ENCODE assay signal across 8 mouse cellular contexts in genomic region chr12:108307553-108307952, GRCm38 (mm10). TPM values are rescaled to one million over a fixed set of nuclear protein-coding genes. Genes with fewer than 3 reads are reported as not detected.
A peak's percentile ranks its signal among the peaks of the same experiment; 100 is the strongest.
DNase-seq lines count a peak whose midpoint lies in the region; ATAC-seq lines count a peak whose summit lies in the region.

No protein-coding gene starts in this region.

- no peaks in the 10 kb centered on the region for H3K9me3 ChIP-seq in liver, embryonic 12.5 days (replicated peaks)
- no peaks in the 10 kb centered on the region for H3K9me3 ChIP-seq in hindbrain, embryonic 16.5 days (ENCODE audit: control insufficient read depth, low read length)

- H3K27me3 ChIP-seq in liver, embryonic 12.5 days (replicated peaks) = peaks cover 64% of the 10 kb centered on the region
- H3K27me3 ChIP-seq in hindbrain, embryonic 16.5 days (replicated peaks; ENCODE audit: control insufficient read depth, insufficient read depth, low read length) = no peaks in the 10 kb centered on the region; the same call in 1 of the 2 replicates

- no peak overlapping the region for H3K27ac ChIP-seq in liver, embryonic 12.5 days
- no peak overlapping the region for H3K27ac ChIP-seq in hindbrain, embryonic 16.5 days (ENCODE audit: low read depth, low read length)

- no peak for ATAC-seq in liver, embryonic 12.5 days
- no peak for ATAC-seq in hindbrain, embryonic 16.5 days

- no peaks in the 10 kb centered on the region for H3K36me3 ChIP-seq in liver, embryonic 12.5 days
- no peaks in the 10 kb centered on the region for H3K36me3 ChIP-seq in hindbrain, embryonic 16.5 days (ENCODE audit: control insufficient read depth, insufficient read depth, low read length)

- H3K4me3 ChIP-seq in liver, embryonic 12.5 days = no peak overlapping the region
- H3K4me3 ChIP-seq in hindbrain, embryonic 16.5 days (ENCODE audit: low read length) = no peak overlapping the region

- peak; percentile 52 to 65 for DNase-seq in adrenal gland, adult 18-20 months (ENCODE audit: low spot score in 2 of 2)
- no peak for DNase-seq in adrenal gland, postnatal 4 days (ENCODE audit: low spot score in 2 of 2)
- DNase-seq in liver = peak; percentile 51
- DNase-seq in embryo, embryonic 10 days (ENCODE audit: low spot score) = peak; percentile 72
- peak; percentile 40 to 68 for DNase-seq in lung, postnatal 4 days
- DNase-seq in thymus, postnatal 14 days = peak; percentile 68

- 12% methylated on average over 14 of the region's 14 CpGs for WGBS in liver, embryonic 12.5 days (ENCODE audit: insufficient replicate concordance)
- 27% methylated on average over 14 of the region's 14 CpGs for WGBS in hindbrain, embryonic 16.5 days

- 0 out of 2 replicates have a peak, but pooled peaks cover 1% of the 10 kb centered on the region for H3K4me1 ChIP-seq in liver, embryonic 12.5 days
- peaks cover 10% of the 10 kb centered on the region for H3K4me1 ChIP-seq in hindbrain, embryonic 16.5 days (ENCODE audit: control insufficient read depth, insufficient read depth, low read depth, low read length)

- no peak overlapping the region for H3K9ac ChIP-seq in liver, embryonic 12.5 days
- no peak overlapping the region for H3K9ac ChIP-seq in hindbrain, embryonic 16.5 days (ENCODE audit: low read depth, low read length)

- H3K4me2 ChIP-seq in liver, embryonic 12.5 days = no peak overlapping the region
- peak overlapping the region; percentile 10; the same call in 1 of the 2 replicates for H3K4me2 ChIP-seq in hindbrain, embryonic 16.5 days (ENCODE audit: low read length)

RNA-seq across cellular contexts. Expression of gene Hhipl1, which starts 1.5 kb away (rescaled TPM):
- 1 to 10 TPM in 1 of 2 experiments, under 1 TPM in 1; 0.89 to 1.4 TPM for total RNA-seq in adrenal gland, adult 18-20 months (2021)
- total RNA-seq in adrenal gland, postnatal 4 days (2021) = 1 to 10 TPM; 1.1 to 1.3 TPM
- 0.07 and 0.17 TPM in 2 replicates for polyA plus RNA-seq in liver, embryonic 12.5 days (2016; fragmentation: Nextera tagmentation; extraction: Ambion mirVana)
- polyA plus RNA-seq in hindbrain, embryonic 16.5 days (2015; fragmentation: Nextera tagmentation; extraction: Ambion mirVana) = 2.6 and 2.9 TPM in 2 replicates

RNA-seq across cellular contexts. Expression of gene Cyp46a1, which starts 26.6 kb away (rescaled TPM):
- 1 to 10 TPM; 1.7 to 2.1 TPM for total RNA-seq in adrenal gland, adult 18-20 months (2021)
- 1 to 10 TPM; 4.9 to 7.1 TPM for total RNA-seq in adrenal gland, postnatal 4 days (2021)
- polyA plus RNA-seq in liver, embryonic 12.5 days (2016; fragmentation: Nextera tagmentation; extraction: Ambion mirVana) = 0.86 and 1.7 TPM in 2 replicates
- polyA plus RNA-seq in hindbrain, embryonic 16.5 days (2015; fragmentation: Nextera tagmentation; extraction: Ambion mirVana) = 38.3 and 40.1 TPM in 2 replicates

RNA-seq across cellular contexts. Expression of gene Ccdc85c, which starts 32.3 kb away (rescaled TPM):
- 10 to 100 TPM; 21.3 to 22.9 TPM for total RNA-seq in adrenal gland, adult 18-20 months (2021)
- 10 to 100 TPM; 29.6 to 29.9 TPM for total RNA-seq in adrenal gland, postnatal 4 days (2021)
- polyA plus RNA-seq in liver, embryonic 12.5 days (2016; fragmentation: Nextera tagmentation; extraction: Ambion mirVana) = 3.3 and 3.4 TPM in 2 replicates
- 7.5 and 10.2 TPM in 2 replicates for polyA plus RNA-seq in hindbrain, embryonic 16.5 days (2015; fragmentation: Nextera tagmentation; extraction: Ambion mirVana)

Comparison
In these comparisons a context has a peak if more than half of its experiments do, and no peak if none do; other contexts are left out.
1. DNase-seq: peak in adrenal gland, adult 18-20 months (2 of 2), liver (single experiment), embryo, embryonic 10 days (single experiment), lung, postnatal 4 days (2 of 2) and thymus, postnatal 14 days (single experiment); none in adrenal gland, postnatal 4 days (0 of 2).